Mouse (Mus musculus) spleen, adult 2 months (tissue): ENCODE measurements around the gene Scgn.

Experiments used
- CTCF ChIP-seq: fragments of 200-500 bp; IDR thresholded peaks from 2 replicates; pipeline ENCODE4 v1.5.1; 2011; ENCODE audit warnings: mild to moderate bottlenecking, inconsistent platforms; ENCODE audit not compliant: insufficient read depth, insufficient read length, insufficient replicate concordance; ENCODE audit errors: extremely low read depth
- POLR2A ChIP-seq: fragments of 200-500 bp; IDR thresholded peaks from 2 replicates; pipeline ENCODE4 v1.6.1; 2011; ENCODE audit warnings: low read depth, low read length, inconsistent platforms

DNA sequence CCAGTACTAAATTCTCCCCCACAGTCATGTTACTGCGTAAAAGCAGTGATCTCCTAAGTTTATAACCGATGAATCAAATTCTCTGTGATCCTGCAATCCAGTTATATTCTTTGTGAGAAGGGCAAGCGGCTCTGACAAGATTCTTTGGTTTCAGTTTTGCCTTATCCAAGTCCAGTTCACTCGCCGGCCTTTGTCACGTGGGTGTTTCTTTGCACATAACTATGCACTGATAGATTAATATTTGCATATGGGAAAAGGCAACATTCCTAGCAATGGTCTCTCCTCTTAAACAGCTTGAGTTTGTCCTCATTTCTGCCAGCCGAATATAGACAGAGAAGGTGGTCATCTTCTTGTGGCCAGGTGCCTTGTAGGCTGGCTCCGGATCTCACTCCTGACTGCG lies 60.6 kb downstream of the Scgn start:
- no peak for TF ChIP-seq CTCF
- TF ChIP-seq POLR2A: no peak
